Mouse (Mus musculus) macrophage (primary cell): ENCODE measurements around the gene Rpl21. TPM values are rescaled to one million over a fixed set of nuclear protein-coding genes. Genes with fewer than 3 reads are reported as not detected.

Experiments
- H3K27ac ChIP-seq: fragments of 350-480 bp; formaldehyde crosslinking; 2 replicates; pipeline ENCODE4 v1.9.0; 2021
- H3K36me3 ChIP-seq: fragments of 350-480 bp; formaldehyde crosslinking; 2 replicates; pipeline ENCODE4 v1.9.0; 2021; ENCODE audit errors: inconsistent target
- H3K4me3 ChIP-seq: fragments of 350-480 bp; formaldehyde crosslinking; 2 replicates; pipeline ENCODE4 v1.9.0; 2021; ENCODE audit errors: inconsistent target
- H3K79me2 ChIP-seq: fragments of 350-480 bp; formaldehyde crosslinking; 2 replicates; pipeline ENCODE4 v1.9.0; 2021; ENCODE audit errors: inconsistent target
- WGBS: methylation state at CpG from one replicate; pipeline ENCODE4 v1.1.7; 2026; ENCODE audit warnings: inconsistent platforms; ENCODE audit not compliant: missing documents; 5-methylcytosine and 5-hydroxymethylcytosine counted together
- polyA plus RNA-seq: library from polyadenylated mRNA; stranded (reverse); fragments of 250-400 nt; gene quantifications from 3 replicates; pipeline ENCODE4 v1.2.4, GENCODE M21; 2018; ENCODE audit warnings: inconsistent platforms

Rpl21 gene
- polyA plus RNA-seq, 1 experiment from 2014 or later: 698 TPM

- 78% methylated on average over 5 of the region's 5 CpGs for WGBS
- H3K4me3 ChIP-seq: no peak overlapping the region
- no peak overlapping the region for H3K27ac ChIP-seq
- H3K36me3 ChIP-seq: peaks cover 16% of the 10 kb centered on the region
- no peaks in the 10 kb centered on the region for H3K79me2 ChIP-seq
Measured at GRCm38 (mm10) chr5:146841301-146841700, 8.6 kb downstream of the Rpl21 start.

DNA sequence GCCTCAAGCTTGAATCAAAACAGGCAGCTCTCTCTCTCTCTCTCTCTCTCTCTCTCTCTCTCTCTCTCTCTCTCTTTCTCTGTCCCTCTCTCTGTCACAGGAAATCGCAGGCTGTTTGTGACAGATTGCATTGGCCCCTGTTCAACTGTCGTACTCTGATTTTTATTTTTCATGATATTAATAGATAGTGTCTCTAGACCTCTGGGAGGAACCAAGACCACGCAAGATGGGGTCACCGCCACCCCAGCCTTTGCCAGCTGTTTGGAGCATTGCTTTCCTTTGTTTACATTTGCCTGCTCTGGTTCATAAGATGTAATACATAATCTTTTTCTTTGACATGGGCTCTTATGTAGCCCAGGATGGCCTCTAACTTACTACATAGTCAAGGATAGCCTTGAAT lies 9.3 kb downstream of the Rpl21 start:
- H3K79me2 ChIP-seq: no peaks in the 10 kb centered on the region
- H3K36me3 ChIP-seq: peaks cover 9% of the 10 kb centered on the region
- WGBS: 91% methylated on average over 4 of the region's 4 CpGs
- H3K27ac ChIP-seq: no peak overlapping the region
- no peak overlapping the region for H3K4me3 ChIP-seq

DNA sequence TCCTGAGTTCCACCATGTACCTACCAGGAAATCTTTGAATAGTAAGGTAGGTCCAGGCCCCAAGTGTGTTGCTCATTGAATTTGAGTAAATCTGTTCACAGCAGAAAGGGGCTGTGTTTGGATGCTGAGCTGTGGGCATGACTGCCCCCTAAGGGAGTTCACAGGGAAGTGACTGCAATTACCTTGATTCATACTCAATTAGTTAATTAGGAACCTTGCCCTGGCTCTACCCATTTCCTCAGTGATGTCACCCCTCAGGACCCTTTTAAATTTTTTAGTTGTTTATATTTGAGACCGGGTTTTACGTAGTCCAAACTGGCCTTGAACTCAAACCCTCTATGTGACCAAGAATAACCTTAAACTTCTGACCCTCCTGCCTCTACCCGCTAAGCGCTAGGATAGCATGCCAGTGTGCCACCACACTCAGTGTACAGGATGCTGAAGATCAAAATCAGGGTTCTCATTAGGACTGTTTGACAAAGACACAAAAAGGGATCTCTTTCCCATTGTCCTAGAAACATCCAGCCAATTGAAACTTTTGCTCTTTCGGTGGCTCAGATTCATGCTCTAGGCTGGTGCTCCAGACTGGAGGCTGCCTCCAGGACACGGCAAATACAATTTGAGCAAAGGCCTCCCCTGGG lies 11.7 kb downstream of the Rpl21 start:
- Histone ChIP-seq H3K4me3 (no peak overlapping the region), H3K36me3 (no peaks in the 10 kb centered on the region), H3K79me2 (no peaks in the 10 kb centered on the region), H3K27ac (no peak overlapping the region)
- 35% methylated on average over 6 of the region's 6 CpGs for WGBS

- no peaks in the 10 kb centered on the region for H3K36me3 ChIP-seq
- no peak within 1 kb of the TSS for H3K27ac ChIP-seq
- H3K79me2 ChIP-seq: no peaks in the 10 kb centered on the region
- H3K4me3 ChIP-seq: peak within 1 kb of the TSS; percentile 0; the same call in 1 of the 2 replicates
- under 1% methylated on average over 40 of the region's 40 CpGs for WGBS
Measured at GRCm38 (mm10) chr5:146844945-146845365, 12.3 kb downstream of the Rpl21 start, which contains the start of gene Rasl11a. Gene Rasl11a (plus strand): TSS chr5:146845071.

- H3K36me3 ChIP-seq: no peaks in the 10 kb centered on the region
- whole genome bisulfite sequencing: 90% methylated on average over 2 of the region's 2 CpGs
- H3K4me3 ChIP-seq: no peak overlapping the region
- H3K27ac ChIP-seq: no peak overlapping the region
- no peaks in the 10 kb centered on the region for H3K79me2 ChIP-seq
Measured at GRCm38 (mm10) chr5:146846489-146846888, 13.8 kb downstream of the Rpl21 start.

- Histone ChIP-seq H3K27ac (no peak overlapping the region), H3K36me3 (no peaks in the 10 kb centered on the region), H3K4me3 (no peak overlapping the region), H3K79me2 (no peaks in the 10 kb centered on the region)
- WGBS: 58% methylated on average over 4 of the region's 4 CpGs
Measured at GRCm38 (mm10) chr5:146848936-146849582, 16.4 kb downstream of the Rpl21 start.

DNA sequence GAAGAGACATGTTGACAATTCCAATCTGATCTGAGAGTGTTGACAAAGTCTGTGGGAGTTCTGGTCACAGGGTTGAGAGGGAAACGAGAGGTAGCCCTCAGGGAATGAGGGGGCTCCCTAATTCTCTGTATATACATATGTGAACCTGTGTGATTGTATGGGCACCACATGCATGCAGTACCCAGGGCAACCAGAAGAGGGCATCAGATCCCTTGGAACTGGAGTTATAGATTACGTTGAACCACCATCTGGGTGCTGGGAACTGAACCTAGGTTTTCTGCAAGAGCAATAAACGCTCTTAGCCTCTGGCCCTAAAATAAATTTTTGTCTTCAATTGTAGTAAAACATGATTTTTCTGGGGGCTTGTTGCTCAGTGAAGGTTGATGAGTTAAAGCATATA lies 23.4 kb downstream of the Rpl21 start:
- no peaks in the 10 kb centered on the region for H3K36me3 ChIP-seq

DNA sequence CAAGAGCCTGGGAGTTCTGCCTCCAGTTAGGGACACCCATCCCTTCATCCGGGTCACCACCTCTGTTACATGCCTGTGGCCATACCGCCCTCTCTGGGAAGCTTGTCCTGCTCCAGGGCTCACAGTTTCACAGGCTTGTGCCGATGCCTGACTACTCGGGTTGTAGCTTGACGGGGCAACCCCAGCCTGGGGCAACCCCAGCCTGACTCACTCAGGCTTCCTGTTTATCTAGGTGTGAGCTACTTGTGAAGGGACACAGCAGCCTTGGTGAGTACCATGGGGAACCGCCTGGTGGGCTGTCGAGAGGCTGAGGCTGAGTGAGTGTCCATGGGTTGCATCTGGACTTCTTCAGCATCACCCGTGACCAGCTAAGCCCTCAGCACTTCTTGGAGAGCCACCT lies 24.9 kb downstream of the Rpl21 start:
- Histone ChIP-seq H3K79me2 (no peaks in the 10 kb centered on the region), H3K27ac (no peak overlapping the region), H3K4me3 (no peak overlapping the region), H3K36me3 (no peaks in the 10 kb centered on the region)
- WGBS: 89% methylated on average over 8 of the region's 8 CpGs

More for the DNA sequence above, 23.4 kb downstream of the Rpl21 start:
- no peaks in the 10 kb centered on the region for H3K79me2 ChIP-seq
- 95% methylated on average over 3 of the region's 3 CpGs for WGBS
- H3K4me3 ChIP-seq: no peak overlapping the region
- no peak overlapping the region for H3K27ac ChIP-seq

- Histone ChIP-seq H3K79me2 (no peaks in the 10 kb centered on the region), H3K4me3 (no peak overlapping the region), H3K36me3 (no peaks in the 10 kb centered on the region), H3K27ac (no peak overlapping the region)
- 92% methylated on average over 9 of the region's 9 CpGs for WGBS
Measured at GRCm38 (mm10) chr5:146858772-146859171, 26.1 kb downstream of the Rpl21 start.

GRCm38 (mm10) chr5:146859246-146859645 lies 26.6 kb downstream of the Rpl21 start:
- 87% methylated on average over 8 of the region's 8 CpGs for WGBS

DNA sequence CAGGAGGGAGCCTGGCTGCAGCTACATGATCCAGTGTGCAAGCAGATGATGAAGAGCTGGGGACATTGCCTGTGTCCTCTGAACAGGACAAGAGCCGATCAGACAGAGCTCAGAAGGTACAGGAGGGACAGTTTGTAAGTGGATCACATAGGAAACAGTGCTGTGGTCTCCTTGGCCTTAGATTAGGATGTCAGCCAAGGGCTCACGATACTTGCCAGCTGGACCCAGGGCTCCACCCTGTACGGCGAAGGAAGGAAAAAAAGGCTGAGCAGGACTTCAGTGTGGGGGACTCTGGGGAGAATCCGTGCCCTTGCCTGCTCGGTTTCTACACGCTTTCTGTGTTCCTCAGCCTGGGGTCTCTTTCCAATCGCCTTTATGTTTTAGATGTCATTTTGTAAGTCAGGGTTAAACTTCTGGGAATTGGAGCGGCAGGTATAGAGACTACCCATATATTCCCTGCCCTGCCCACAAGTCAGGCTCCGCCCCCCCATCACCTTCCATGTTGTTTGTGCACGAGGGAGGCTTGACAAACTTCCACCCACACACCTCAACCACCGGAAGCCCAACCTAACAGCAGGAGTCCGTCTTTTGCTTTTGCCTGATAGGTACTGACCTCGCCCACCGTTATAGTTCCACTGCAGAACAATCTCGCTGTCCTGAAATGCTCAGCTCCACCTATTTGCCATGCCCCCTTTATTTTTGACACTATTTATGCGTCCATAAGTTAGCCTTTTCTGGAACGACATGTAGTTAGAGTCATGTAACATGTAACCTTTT lies 27.7 kb downstream of the Rpl21 start:
- 83% methylated on average over 18 of the region's 18 CpGs for WGBS
- Histone ChIP-seq H3K79me2 (no peaks in the 10 kb centered on the region), H3K4me3 (no peak overlapping the region), H3K27ac (no peak overlapping the region), H3K36me3 (no peaks in the 10 kb centered on the region)

More at GRCm38 (mm10) chr5:146859246-146859645, 26.6 kb downstream of the Rpl21 start:
- no peaks in the 10 kb centered on the region for H3K79me2 ChIP-seq
- no peaks in the 10 kb centered on the region for H3K36me3 ChIP-seq
- no peak overlapping the region for H3K27ac ChIP-seq
- no peak overlapping the region for H3K4me3 ChIP-seq

DNA sequence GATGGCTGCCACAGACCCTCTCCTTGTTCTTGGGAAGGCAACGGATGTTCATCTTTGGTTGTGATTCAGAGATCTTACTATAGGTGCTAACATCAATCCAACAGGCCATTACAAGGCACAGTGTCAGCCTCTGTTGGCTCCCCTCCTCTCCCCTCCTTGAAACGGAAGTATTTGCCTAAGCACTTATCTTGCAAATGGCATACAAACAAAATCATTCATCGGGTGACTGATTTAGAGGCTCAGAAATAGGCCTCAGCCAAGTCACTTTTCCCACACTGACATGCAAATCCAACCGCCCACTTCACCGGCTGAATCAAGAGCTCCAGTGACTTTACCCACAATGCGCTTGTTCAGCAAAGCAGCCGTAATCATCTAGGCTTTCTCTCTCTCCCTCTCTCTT lies 28.9 kb downstream of the Rpl21 start:
- Histone ChIP-seq H3K79me2 (no peaks in the 10 kb centered on the region), H3K4me3 (no peak overlapping the region), H3K36me3 (no peaks in the 10 kb centered on the region), H3K27ac (no peak overlapping the region)
- 78% methylated on average over 7 of the region's 7 CpGs for WGBS

- WGBS: 27% methylated on average over 4 of the region's 4 CpGs
- Histone ChIP-seq H3K4me3 (no peak overlapping the region), H3K36me3 (no peaks in the 10 kb centered on the region), H3K79me2 (no peaks in the 10 kb centered on the region), H3K27ac (no peak overlapping the region)
Measured at GRCm38 (mm10) chr5:146865511-146865910, 32.8 kb downstream of the Rpl21 start.

GRCm38 (mm10) chr5:146866277-146866676 lies 33.6 kb downstream of the Rpl21 start:
- no peak overlapping the region for H3K27ac ChIP-seq
- H3K79me2 ChIP-seq: no peaks in the 10 kb centered on the region
- WGBS: 100% methylated on average over 2 of the region's 2 CpGs
- no peak overlapping the region for H3K4me3 ChIP-seq
- no peaks in the 10 kb centered on the region for H3K36me3 ChIP-seq
